Mouse (Mus musculus): Measurements from ENCODE around the gene Nhsl1. TPM values are rescaled to one million over a fixed set of nuclear protein-coding genes. Genes with fewer than 3 reads are reported as not detected.

The Nhsl1 gene
- polyA plus RNA-seq, 1 experiment from 2014 or later, result 16.3 TPM

- Histone ChIP-seq H3K27me3 (0 out of 2 replicates have a peak, but pooled peaks cover 7% of the 10 kb centered on the region), H3K36me3 (ENCODE audit: poor library complexity, severe bottlenecking) (no peaks in the 10 kb centered on the region), H3K4me2 (no peak overlapping the region), H3K9me3 (replicated peaks) (no peaks in the 10 kb centered on the region), H3K4me1 (peaks cover 15% of the 10 kb centered on the region), H3K9ac (no peak overlapping the region), H3K27ac (no peak overlapping the region), H3K4me3 (no peak overlapping the region)
- peak; percentile 12; the same call in 1 of the 2 replicates for ATAC-seq
- WGBS, result 50% methylated on average over 5 of the region's 5 CpGs
These were observed 85.9 kb downstream of the Nhsl1 start for GRCm38 (mm10) chr10:18404679-18405078.

GRCm38 (mm10) chr10:18407062-18407830, 88.5 kb downstream of the Nhsl1 start:
- under 1% methylated on average over 21 of the region's 21 CpGs for WGBS
- ATAC-seq, result peak; percentile 93

GRCm38 (mm10) chr10:18408128-18408527, 89.3 kb downstream of the Nhsl1 start:
- peak; percentile 19; the same call in 1 of the 2 replicates for ATAC-seq
- H3K4me3 ChIP-seq, result peak overlapping the region; percentile 59
- H3K36me3 ChIP-seq (ENCODE audit: poor library complexity, severe bottlenecking), result no peaks in the 10 kb centered on the region
- H3K27me3 ChIP-seq, result 0 out of 2 replicates have a peak, but pooled peaks cover 7% of the 10 kb centered on the region
- H3K27ac ChIP-seq, result peak overlapping the region; percentile 77
- H3K9me3 ChIP-seq (replicated peaks), result no peaks in the 10 kb centered on the region
- peaks cover 41% of the 10 kb centered on the region for H3K4me1 ChIP-seq
- peak overlapping the region; percentile 78 for H3K4me2 ChIP-seq
- 3% methylated on average over 11 of the region's 11 CpGs for WGBS
- H3K9ac ChIP-seq, result peak overlapping the region; percentile 81

More at GRCm38 (mm10) chr10:18407062-18407830, 88.5 kb downstream of the Nhsl1 start:
- Histone ChIP-seq H3K36me3 (ENCODE audit: poor library complexity, severe bottlenecking) (no peaks in the 10 kb centered on the region), H3K27me3 (0 out of 2 replicates have a peak, but pooled peaks cover 7% of the 10 kb centered on the region), H3K9me3 (replicated peaks) (no peaks in the 10 kb centered on the region), H3K4me3 (peak overlapping the region; percentile 59), H3K9ac (peak overlapping the region; percentile 81), H3K4me2 (peak overlapping the region; percentile 78), H3K27ac (peak overlapping the region; percentile 77), H3K4me1 (peaks cover 38% of the 10 kb centered on the region)

DNA sequence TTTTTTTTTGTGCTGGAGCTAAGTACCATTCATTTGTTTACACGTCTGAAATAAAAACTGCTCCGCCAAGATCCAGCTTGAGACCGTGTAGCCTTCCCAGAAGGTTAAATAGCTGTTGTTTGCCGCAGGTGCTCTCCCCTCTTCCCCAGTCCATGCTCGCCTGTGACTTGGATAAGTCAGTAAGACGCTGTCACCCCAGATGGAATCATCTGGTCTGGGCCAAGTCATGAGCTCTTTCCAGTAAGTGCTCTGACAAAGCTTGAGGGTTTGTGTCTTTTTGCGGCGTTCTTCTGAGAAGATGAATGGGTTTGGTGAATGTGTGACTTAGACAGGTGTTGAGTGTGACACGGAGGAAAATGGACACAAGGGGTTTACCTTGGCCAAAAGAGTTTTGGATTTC, 89.8 kb downstream of the Nhsl1 start:
- Histone ChIP-seq H3K4me1 (peaks cover 41% of the 10 kb centered on the region), H3K9ac (peak overlapping the region; percentile 81), H3K4me3 (peak overlapping the region; percentile 59), H3K9me3 (replicated peaks) (no peaks in the 10 kb centered on the region), H3K27ac (peak overlapping the region; percentile 77), H3K27me3 (0 out of 2 replicates have a peak, but pooled peaks cover 7% of the 10 kb centered on the region), H3K36me3 (ENCODE audit: poor library complexity, severe bottlenecking) (no peaks in the 10 kb centered on the region), H3K4me2 (peak overlapping the region; percentile 78)
- 0 out of 2 replicates have a peak, but pooled peaks have one; percentile 30 for ATAC-seq
- WGBS, result 5% methylated on average over 9 of the region's 9 CpGs

DNA sequence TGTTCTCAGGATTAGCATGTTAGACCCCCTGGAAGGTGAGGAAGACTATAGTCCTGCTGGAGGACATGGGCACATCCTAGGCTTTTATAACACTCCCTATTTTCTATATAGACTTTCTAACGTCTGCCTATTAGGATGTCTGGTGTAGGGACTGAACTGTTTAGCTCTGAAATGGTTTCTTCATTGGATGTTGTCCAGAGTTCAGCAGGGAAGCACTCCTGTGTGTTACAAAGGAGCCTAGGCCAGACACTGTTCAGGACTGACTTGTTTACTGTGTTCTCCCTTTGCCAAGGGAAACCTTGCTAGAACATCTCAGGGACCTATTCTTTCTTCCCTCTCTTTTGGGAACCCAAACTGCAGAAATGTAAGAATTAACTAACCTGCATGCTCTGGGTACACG, 90.3 kb downstream of the Nhsl1 start:
- no peak for ATAC-seq
- Histone ChIP-seq H3K4me2 (peak overlapping the region; percentile 78), H3K27ac (peak overlapping the region; percentile 77), H3K9ac (peak overlapping the region; percentile 81), H3K4me3 (peak overlapping the region; percentile 59), H3K27me3 (0 out of 2 replicates have a peak, but pooled peaks cover 7% of the 10 kb centered on the region), H3K36me3 (ENCODE audit: poor library complexity, severe bottlenecking) (no peaks in the 10 kb centered on the region), H3K4me1 (peaks cover 41% of the 10 kb centered on the region), H3K9me3 (replicated peaks) (no peaks in the 10 kb centered on the region)
- 6% methylated on average over 2 of the region's 2 CpGs for WGBS

DNA sequence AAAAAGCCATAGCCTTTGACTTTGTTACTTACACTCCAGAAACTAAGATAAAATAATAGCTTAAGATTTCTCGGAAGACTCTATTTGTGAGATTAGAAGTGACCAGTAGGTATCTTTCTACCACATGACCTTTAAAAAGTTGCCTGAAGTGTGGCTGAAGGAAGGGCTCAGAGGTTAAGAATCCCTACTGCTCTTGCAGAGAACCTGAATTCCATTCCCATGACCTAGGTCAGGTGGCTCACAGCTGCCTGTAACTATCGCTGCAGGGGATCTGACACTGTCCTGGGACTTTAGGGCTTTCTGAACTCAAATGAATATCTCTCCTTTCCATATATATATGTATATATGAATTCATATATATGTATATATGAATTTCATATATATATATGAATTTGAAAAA, 92.5 kb downstream of the Nhsl1 start:
- no peak for ATAC-seq
- Histone ChIP-seq H3K9ac (no peak overlapping the region), H3K4me1 (peaks cover 51% of the 10 kb centered on the region), H3K27me3 (0 out of 2 replicates have a peak, but pooled peaks cover 7% of the 10 kb centered on the region), H3K36me3 (ENCODE audit: poor library complexity, severe bottlenecking) (no peaks in the 10 kb centered on the region), H3K4me2 (peak overlapping the region; percentile 78), H3K27ac (no peak overlapping the region), H3K4me3 (no peak overlapping the region), H3K9me3 (replicated peaks) (no peaks in the 10 kb centered on the region)
- 65% methylated on average over 2 of the region's 2 CpGs for WGBS

- no peak for ATAC-seq
- Histone ChIP-seq H3K4me1 (peaks cover 35% of the 10 kb centered on the region), H3K36me3 (ENCODE audit: poor library complexity, severe bottlenecking) (peaks cover 8% of the 10 kb centered on the region; the same call in 1 of the 2 replicates), H3K4me3 (no peak overlapping the region), H3K9me3 (replicated peaks) (no peaks in the 10 kb centered on the region), H3K9ac (no peak overlapping the region), H3K4me2 (no peak overlapping the region), H3K27me3 (no peaks in the 10 kb centered on the region), H3K27ac (no peak overlapping the region)
- 93% methylated on average over 11 of the region's 11 CpGs for WGBS
These were observed 97.2 kb downstream of the Nhsl1 start for GRCm38 (mm10) chr10:18415946-18416345.

- no peaks in the 10 kb centered on the region for H3K9me3 ChIP-seq (replicated peaks)
- peaks cover 8% of the 10 kb centered on the region; the same call in 1 of the 2 replicates for H3K36me3 ChIP-seq (ENCODE audit: poor library complexity, severe bottlenecking)
- 40% methylated on average over 7 of the region's 7 CpGs for WGBS
- ATAC-seq, result no peak
- peaks cover 28% of the 10 kb centered on the region for H3K4me1 ChIP-seq
- no peak overlapping the region for H3K27ac ChIP-seq
- H3K4me2 ChIP-seq, result no peak overlapping the region
- no peak overlapping the region for H3K4me3 ChIP-seq
- H3K9ac ChIP-seq, result no peak overlapping the region
- H3K27me3 ChIP-seq, result no peaks in the 10 kb centered on the region
These were observed 99.4 kb downstream of the Nhsl1 start for GRCm38 (mm10) chr10:18418160-18418559.

DNA sequence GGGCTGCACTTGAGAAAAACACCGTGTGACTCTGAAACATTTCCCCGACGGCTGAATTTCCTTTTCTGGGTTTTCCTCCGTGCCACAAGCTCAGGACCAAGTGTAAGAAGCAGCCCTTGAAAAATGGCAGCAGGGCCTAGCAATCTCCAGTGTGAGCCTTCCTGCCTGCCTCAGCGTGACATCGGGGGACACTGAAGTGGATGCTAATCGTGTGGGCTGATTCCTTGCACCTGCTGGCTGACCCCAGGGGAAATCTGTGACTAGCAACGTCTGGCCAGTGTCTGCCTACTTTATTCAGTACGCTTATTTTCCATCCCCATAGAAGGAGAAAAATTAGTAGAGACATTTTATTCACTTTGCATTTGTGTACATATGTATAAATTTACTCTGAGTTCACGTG, 100.7 kb downstream of the Nhsl1 start:
- Histone ChIP-seq H3K4me3 (no peak overlapping the region), H3K4me1 (peaks cover 27% of the 10 kb centered on the region), H3K27ac (no peak overlapping the region), H3K27me3 (no peaks in the 10 kb centered on the region), H3K36me3 (ENCODE audit: poor library complexity, severe bottlenecking) (peaks cover 8% of the 10 kb centered on the region; the same call in 1 of the 2 replicates), H3K9me3 (replicated peaks) (no peaks in the 10 kb centered on the region), H3K9ac (no peak overlapping the region), H3K4me2 (no peak overlapping the region)
- no peak for ATAC-seq
- WGBS, result 71% methylated on average over 10 of the region's 10 CpGs

DNA sequence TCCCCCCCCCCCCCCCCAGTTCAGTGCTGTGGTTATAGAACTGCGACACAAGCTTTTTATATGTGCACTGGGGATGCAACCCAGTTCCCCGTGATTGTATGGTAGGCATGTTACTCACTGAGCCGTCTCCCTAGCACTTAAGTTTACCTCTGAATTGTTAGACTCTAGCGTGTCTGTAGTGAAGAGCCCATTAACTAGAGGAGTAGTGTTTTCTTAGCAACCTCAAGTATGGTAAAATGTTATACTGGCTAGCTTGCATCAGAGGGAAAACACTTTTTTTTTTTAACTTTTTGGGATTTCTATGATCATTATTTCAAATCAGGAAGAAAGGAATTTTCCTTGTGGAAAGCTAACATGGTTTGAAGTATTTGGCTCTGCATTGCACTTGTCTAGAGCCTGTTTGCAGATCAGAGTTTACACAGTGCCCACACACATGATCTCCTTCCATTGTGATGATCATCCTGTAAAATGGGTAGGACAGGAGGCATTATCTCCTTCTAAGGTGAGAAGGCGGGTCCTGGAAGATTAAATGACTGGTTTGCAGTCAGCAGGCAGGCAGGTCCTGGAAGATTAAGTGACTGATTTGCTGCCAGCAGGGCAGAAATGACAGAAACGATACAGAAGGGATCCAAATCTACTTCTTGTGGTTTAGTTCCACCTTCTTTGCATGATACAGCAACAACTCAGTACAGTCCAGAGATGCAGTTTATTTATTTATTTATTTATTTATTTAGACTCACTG, 101.6 kb downstream of the Nhsl1 start:
- Histone ChIP-seq H3K36me3 (ENCODE audit: poor library complexity, severe bottlenecking) (peaks cover 8% of the 10 kb centered on the region; the same call in 1 of the 2 replicates), H3K27ac (no peak overlapping the region), H3K4me3 (no peak overlapping the region), H3K9ac (no peak overlapping the region), H3K27me3 (no peaks in the 10 kb centered on the region), H3K9me3 (replicated peaks) (no peaks in the 10 kb centered on the region), H3K4me1 (peaks cover 18% of the 10 kb centered on the region), H3K4me2 (no peak overlapping the region)
- ATAC-seq, result no peak
- 89% methylated on average over 6 of the region's 6 CpGs for WGBS

DNA sequence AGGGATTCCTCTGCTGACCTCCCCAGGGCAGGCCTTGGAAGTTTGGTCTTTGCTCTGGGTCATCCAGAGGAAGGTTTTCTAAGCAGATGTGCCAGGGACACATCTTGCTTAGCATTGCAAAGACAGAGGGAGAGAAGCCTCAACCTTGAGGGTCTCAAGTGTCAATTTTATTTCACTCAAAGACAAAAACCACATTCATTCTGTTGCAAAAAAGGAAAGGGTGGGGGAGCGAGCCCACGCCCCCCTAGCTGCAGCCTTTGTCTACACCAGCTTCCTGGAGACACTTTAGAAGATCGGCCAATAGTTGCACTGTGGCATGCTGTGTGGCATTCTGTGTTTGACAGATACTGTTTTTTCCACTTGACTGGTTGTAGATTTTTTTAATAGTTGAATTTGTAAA, 104.2 kb downstream of the Nhsl1 start:
- no peak for ATAC-seq
- Histone ChIP-seq H3K4me2 (no peak overlapping the region), H3K9ac (no peak overlapping the region), H3K27me3 (no peaks in the 10 kb centered on the region), H3K4me1 (peaks cover 18% of the 10 kb centered on the region), H3K9me3 (replicated peaks) (no peaks in the 10 kb centered on the region), H3K36me3 (ENCODE audit: poor library complexity, severe bottlenecking) (peaks cover 15% of the 10 kb centered on the region), H3K4me3 (no peak overlapping the region), H3K27ac (no peak overlapping the region)
- WGBS, result 29% methylated on average over 3 of the region's 3 CpGs

DNA sequence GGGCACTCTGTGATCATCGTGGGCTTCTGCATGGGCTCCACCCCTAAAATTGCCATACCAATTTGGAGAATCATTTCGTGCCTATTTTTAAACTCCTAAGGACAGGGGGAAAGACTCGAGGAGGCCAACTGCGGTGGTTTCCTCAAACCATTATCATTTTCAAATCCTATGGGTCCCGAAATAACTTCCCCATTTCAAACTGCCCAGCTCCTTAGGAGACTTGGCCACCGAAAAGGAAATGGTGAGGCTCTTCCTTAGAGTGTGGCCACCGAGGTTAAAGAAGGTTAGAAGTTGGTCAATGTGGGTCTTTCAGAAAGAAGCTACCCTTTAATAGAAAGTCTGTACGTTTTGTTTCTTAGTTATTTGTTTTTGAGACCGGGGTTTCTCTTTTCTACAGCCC, 104.8 kb downstream of the Nhsl1 start:
- WGBS, result 79% methylated on average over 9 of the region's 9 CpGs

More for the DNA sequence above, 104.8 kb downstream of the Nhsl1 start:
- Histone ChIP-seq H3K4me3 (no peak overlapping the region), H3K27ac (no peak overlapping the region), H3K9me3 (replicated peaks) (no peaks in the 10 kb centered on the region), H3K4me2 (no peak overlapping the region), H3K36me3 (ENCODE audit: poor library complexity, severe bottlenecking) (peaks cover 17% of the 10 kb centered on the region), H3K27me3 (no peaks in the 10 kb centered on the region), H3K4me1 (peaks cover 18% of the 10 kb centered on the region), H3K9ac (no peak overlapping the region)
- no peak for ATAC-seq
